Mouse (Mus musculus) kidney, adult 2 months (tissue): ENCODE results near the gene Bik.

Experiments used
- CTCF ChIP-seq: fragments of 200-500 bp; conservative IDR thresholded peaks from 2 replicates; pipeline ENCODE4 v1.5.1; 2011; ENCODE audit warnings: low read depth, mild to moderate bottlenecking, control low read depth, low read length, moderate library complexity, mixed read lengths; ENCODE audit not compliant: insufficient read depth, insufficient read length
- POLR2A ChIP-seq: fragments of 200-500 bp; IDR thresholded peaks from one replicate; pipeline ENCODE4 v1.6.1; 2011; ENCODE audit warnings: low read depth, low read length, control low read depth

DNA sequence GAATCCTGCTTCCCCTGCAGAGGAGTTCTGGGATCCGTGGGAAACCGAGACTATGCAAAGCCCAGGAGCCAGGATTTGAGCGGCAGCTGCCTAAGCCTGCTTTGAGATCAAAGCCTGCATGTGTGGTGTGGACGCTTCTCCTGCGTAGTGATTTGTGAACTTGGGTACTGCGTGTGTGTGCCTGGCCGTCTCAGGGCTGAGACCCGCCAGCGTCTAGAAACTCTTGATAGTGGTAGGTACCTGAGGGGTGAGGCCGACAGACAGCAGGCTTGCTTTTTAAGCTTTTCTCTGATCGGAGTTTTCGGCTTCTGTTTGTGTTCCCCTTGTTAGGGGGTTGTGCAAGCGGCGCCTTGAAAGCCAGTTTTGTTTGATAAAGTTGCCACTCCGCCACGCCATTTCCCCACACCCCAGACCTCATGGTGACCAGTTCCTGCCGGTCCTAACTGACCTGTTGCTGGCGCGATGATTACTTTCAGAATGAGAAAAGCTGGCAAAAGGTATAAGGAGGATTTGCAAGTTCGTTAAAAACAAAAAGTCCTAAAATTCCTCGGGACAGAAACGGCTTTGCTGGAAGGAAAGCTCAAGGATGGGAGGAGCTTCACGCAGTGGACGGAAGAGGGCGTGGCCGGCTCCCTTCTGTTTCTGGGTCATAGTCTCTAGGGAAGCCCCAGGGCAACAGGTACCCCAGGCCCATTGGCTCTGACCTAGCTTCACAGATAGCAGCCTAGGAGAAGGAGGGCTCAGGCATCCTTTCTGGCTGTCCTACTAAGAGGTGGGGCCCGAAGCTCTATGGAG is 37.4 kb downstream of the Bik start:
- TF ChIP-seq CTCF (no peak), POLR2A (no peak)
